Mouse (Mus musculus) cerebellum, postnatal 10 days (tissue): ENCODE results near the gene Acss1.

ENCODE experiments used
- DNase-seq, 2 experiments: peaks; one replicate each; pipeline ENCODE4 v3.0.0; 2021; ENCODE audit warnings: mixed read lengths in 2 of 2

Acss1 gene

DNA sequence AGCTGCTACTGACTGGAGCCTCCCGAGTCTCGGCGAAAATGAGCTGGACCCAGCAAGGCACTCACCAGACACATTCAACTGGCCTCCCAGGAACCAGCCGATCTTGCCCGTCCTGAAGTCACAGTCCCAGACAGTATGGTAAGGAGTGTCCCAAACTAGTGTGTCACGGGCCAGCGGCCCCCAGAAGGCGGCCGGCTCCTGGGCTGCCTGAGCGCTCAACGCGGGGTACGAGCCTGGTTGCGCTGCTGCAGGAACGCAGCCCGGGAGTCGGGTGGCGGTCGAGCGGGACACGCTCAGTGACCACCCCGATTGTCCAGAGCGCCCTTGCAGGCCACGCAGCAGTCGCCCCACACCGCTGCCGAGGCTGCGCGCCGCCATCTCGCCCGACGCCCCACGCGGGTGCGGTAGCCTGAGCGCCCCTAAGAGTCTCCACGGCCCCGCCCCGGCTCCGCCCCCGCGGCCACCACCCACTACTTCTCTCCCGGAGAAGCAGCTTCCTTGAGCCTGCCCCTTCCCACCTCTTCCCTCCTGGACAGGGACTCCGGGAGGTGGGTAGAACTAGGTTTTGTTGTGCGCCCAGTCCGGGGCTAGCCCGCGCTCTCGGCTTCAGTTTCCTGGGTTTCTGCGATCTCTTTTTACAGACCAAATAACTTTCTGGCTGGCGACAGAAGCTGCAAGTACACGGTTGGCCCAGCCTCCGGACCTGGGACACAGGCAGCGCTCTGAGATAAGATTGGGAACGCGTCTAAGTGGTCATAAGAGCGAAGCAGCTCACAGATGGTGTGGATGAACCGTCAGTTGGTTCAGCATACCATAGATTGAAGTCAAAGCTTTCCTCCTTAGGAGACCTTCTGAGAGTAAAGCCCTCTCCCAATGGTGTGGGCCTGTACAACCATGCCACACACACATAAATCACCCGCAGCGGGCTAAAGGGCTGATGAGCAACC lies at the start of gene Acss1:
Acss1 (minus strand) TSS at position 681 of the 947 bp plus-strand sequence.
- peak; percentile 51 to 61 for DNase-seq

DNA sequence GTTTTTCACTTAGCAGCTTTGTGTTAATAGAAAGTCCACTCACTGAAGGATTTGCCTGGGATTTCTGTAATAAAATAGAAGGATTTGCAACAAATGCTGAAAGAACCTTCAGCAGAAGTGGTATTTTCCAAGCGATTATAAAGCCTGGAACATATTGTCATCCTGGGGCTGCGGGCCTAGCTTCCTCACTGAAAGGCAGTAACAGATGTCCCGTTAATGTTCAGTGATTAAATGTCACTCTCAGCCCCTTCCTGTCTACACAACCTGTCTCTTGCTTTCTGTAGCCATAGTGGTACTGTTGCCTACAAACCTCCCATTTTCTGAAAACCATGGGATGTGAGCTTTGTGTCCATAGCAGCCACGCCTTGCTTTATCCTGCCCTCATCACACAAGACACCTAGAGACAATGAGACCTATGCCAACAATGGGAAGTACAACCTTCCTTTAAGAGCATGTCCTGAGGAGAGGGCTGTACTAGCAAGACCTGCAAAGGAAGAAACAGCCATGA lies 43.9 kb upstream of the Acss1 start:
- no peak for DNase-seq

DNA sequence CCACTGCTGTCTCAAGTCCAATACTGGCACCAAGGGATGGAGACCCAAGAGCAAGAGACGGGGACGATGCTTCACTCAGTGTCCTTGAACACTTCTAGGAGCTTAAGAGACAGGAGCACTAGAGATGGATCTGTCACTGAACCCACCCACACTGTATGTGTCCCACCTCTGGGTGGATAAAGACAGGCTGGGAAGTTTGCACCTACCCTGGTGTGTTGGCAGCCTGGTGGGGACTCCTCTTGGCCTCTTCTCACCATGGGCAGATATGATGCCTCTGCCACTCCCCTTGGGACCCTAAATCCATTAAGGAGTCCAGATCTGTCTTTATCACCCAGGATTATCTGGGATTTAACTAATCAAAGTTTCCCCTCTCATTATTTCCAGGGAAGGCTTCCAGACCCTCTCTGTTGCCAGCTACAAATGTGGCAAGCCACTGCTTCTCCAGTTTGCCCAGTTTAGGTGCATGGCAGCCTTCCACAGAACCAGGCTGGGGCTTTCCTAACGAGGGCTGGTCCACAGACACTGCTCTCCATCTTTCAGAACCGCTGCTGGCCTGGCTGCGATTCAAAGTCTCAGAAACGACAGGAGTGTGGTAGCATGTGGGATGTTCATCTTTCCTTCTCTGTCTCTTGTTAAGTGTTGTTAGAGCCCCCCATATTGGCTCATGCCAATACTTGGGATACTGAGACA lies 23.3 kb upstream of the Acss1 start:
- peak; percentile 30 to 44 for DNase-seq

DNA sequence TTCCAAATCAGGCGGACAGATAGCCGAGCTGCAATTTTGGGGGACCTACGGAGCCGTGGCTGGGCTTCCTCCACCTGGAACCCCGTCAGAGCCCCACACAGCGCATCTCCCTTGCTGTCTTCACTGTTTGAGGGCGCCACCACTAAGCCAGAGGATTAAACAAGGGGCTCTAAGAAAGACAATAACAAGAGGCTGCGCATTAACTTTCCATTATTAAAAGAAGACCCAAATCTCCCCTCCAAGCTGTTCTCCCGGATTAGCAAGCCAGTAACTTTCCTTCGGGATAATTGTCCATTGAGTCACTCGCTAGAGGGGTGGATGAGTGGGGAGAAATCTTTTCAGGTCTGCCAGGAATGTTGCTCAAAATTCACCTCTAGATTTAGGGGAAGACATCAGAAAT lies 21.9 kb upstream of the Acss1 start:
- DNase-seq = no peak

DNA sequence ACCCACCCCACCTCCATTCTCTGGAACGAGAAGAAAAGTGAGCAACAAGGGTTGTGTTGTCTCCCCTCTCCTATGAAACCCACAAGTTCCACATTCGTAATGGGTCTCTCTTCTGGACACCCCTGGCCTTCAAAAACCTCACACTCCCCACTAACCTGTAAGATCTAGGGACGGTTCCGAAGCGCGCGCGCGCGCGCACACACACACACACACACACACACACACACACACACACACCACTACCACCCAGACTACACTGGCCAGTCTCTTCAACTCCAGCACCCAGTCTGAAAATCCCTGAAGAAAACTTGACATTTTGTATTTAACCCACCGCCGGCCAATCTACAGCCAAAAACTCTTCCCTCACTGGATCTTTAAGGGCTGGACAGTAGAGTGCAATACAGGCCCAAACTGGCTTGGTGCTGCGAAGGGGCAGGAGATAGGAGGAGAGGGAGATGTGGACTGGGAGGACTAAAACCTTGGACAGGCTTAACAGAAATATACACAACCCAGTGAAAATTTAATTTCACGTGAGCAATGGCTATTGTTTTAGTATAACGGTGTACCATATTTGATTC lies 21.0 kb upstream of the Acss1 start, which contains the start of gene Vsx1:
Vsx1 (minus strand) TSS at position 138 of the 578 bp plus-strand sequence.
- no peak for DNase-seq

DNA sequence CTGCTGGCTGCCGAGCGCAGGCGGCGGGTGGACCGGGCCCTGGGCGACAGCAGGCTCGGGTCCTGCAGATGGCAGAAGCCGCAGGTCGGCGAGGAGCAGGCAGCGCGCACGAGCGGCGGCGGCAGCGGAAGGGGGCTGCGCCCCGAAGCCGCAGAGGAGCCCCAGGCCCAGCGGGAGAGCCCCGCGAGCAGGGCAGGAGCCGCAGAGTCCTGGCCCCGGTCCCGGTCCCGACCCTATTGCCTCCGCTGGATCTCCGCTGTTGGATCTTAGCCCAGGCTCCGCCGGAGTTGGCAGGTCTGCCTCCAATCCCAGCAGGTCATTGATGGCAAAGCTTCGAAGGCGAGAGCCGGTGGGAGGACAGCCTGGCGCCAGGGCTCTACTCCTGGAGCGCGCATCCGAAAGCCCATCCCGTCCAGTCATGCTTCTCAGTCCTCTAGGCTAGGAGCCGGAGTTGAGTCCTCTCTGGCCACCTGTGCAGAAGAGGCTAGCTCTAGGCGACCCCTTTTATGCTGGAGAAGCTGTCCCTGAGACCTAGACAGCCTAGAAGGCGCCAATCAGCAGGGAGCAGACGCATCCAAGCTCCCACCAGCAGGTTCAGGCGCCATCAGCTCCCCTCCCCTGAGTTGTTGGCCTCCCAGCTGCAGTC lies 20.4 kb upstream of the Acss1 start:
- DNase-seq = peak; percentile 92 to 97

DNA sequence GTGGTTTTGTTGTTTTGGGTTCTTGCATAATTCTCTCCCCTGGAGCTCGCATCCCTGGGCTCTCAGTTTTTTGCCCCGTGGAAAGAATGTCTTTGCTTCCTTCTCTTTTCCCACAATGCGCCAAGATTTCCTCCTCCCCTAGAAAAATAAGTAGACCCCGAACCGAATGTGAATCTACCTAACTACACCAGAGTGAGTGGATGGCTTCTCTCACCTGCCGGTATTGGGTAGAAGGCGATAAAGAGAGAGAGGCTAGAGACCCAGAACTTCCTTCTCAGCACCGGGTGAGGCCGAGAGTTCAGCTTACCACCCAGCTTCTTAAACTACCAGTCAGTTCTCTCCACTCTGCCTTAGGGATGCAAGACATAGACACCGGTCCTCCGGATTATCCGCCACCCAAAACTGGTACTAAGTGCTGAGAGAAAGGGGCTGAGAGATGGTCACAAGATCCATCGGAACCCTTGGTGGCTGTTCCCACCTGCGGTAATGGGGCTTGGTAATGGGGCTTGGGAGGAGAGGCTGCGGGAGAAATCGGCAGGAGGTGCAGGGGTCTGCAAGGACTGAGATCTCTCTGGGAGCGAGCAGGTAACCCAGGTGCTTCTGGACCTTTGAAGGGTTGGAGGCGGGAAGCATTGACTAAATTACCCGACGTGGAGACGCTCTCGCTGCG lies 19.7 kb upstream of the Acss1 start:
- DNase-seq = peak in 1 of 2 experiments; percentile 26

DNA sequence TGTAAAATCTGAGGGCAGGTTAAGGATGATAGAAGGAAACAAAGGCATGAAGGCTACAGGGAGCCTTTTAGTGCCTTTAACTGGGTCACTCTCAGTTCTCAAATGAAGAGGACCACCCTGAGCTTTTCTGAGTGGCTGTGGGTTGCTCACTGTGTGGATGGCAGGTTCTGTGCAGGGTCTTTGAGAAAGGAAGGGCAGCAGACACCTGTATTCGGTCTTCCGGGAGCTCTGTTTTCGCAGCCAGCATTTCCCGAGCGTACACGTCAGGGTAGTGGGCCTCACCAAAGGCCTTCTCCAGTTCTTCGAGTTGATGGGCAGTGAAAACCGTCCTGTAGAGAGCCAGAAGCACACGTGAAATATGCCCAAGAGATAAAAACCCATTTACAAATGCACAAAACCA lies 17.1 kb upstream of the Acss1 start:
- DNase-seq = no peak

DNA sequence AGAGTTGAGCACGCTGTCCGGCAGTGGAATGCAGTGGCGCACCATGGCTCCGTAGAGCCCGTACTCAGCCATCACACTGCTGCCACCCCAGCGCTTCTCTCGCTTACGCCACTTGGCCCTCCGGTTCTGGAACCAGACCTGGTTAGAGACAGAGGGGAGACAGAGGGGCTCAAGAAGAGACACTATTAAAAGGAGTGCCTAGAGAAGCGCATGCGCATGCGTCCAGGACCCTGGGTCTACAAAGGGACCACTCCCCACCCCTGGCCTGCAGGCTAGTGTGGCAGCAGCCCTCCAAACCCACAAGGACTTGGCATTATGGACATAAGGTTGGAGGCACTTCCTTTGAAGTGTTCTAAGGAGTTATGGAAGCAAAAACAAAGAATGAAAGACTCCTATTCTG lies 16.2 kb upstream of the Acss1 start:
- no peak for DNase-seq

DNA sequence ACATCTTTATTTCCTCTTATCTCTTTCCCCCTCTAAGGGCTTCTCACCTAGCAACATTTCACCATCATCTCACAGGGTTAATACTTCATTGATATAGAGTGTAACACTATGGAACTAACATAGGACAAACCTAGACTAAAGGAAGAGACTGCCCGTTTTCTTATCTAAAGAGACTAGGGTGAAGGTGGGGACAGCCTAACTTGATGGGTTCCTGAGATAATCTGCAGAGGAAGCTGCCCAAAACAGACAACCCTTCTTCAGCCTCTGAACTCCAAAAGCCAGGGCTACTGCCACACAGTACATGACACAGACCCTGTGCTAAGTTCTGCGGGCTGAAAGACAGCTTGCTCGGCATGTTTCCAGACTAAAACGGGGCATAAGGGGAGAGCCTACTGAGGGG lies 13.3 kb upstream of the Acss1 start:
- DNase-seq = peak in 1 of 2 experiments; percentile 24

DNA sequence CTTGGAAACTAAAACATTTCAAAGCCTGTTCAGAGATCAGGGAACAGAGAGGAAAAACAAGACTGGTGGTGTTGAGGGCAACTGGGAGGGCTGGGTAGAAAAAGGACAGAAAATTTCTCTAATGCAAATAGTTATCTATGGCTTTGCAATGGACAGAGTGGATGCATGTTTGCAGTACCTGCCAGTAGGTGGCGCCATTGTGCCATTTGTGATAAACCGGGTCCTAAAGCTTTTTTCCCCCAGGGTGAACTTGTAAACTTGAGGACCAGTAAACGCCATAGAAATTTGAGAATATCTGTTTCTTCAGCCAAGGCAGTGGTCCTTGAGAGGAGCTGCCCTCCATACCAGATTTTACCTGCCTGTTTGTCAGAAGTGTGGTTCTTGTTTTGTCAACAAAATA lies 10.1 kb upstream of the Acss1 start:
- peak; percentile 89 to 90 for DNase-seq

DNA sequence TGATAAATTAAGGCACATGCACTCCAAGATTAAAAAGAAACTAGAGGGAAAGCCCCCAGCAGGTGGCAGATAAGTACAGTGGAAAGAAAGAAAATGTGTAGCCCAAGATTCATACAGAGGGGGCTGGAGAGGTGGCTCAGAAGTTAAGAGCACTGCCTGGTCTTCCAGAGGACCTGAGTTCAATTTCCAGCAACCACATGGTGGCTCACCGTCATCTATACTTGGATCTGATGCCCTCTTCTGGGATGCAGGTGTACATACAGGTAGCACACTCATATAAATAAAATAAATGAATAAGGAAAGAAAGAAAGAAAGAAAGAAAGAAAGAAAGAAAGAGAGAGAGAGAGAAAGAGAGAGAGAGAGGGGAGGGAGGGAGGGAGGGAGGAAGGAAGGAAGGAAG lies 7.2 kb upstream of the Acss1 start:
- no peak for DNase-seq

DNA sequence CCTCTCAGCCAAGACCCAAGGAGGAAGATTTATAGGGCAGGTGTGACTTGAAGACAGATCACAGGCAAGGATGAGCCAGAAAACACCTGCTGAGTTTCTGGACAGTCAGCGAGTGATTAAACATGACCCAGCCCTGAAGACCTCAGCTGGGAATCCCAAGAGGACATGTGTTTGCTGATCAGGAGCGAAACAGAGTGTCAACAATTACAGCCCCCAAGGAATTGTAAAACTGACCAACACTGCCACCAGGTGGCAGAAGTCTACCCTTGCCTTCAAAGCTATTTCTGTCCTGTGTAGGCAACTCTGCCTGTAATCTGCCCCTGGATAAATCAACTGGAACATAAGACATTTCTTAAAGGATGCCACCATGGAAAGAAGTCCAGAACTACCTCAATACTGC lies 6.6 kb upstream of the Acss1 start:
- peak; percentile 77 to 79 for DNase-seq

DNA sequence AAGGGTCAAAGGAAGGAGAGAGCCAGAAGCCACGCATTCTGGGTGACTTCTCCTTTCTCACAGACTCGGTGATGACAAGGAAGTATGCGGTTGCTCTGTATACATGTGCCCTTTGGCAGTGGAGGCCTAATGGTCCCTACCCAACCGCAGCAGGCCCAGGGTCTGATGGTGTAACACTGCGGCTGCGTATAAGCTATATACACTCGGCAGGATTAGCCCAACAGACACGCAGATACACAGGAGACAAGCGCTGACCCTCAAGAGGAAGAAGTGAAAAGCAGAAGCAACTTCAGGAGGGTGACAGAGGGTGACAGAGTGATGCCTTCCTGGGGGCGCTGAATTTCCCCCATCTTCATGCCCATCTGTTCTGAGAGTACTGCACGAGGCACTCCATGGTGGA lies 5.6 kb upstream of the Acss1 start:
- DNase-seq = no peak

DNA sequence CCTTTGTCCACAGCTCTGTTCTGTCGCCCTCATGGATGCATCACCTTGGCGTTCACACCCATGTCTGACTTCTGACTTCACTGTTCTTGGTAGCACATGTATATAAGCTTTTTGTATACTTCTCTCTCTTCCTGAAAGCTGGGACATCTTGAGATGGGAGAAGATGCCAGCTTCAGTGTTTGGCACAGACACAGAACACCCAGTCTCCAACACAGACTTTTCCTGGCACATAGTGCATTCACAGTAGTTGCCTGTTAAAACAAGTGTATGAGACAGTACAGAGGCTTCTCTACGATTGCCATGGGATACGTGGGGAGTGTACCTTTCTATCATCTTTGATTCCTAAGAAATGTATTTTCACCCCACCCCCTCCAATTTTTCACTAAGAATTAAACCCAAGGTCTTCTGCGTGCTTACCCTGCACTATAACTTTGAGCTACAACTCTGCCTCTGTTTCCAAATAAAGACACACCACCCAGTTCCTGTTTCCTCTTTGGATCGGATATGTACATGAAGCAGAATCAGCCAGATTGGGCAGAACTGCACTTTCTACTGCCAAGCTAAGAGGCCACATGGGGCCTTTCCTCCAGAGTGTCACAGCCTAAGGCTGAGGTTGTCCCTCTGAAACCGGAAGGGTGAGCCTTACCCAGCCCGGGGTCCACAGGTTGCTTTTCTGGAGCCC lies 3.5 kb upstream of the Acss1 start:
- no peak for DNase-seq

DNA sequence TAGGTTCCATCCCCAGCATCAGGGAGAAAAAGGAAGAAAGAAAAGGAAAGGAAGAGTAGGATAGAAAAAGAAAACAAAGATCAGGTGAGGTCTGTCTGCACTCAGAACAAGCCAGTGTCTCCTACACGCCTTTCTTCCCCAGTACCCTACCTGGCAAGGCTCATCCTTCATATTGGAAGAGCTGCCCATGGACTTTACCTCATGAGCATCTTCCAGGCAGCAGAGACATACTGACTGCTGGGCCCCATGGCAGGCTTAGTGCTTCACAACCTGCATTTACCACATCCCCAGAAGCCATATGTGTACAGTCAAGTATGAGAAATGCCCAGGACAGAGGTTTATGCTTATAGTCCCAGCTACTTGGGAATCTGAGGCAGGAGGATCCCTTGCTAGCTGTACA lies 2.6 kb upstream of the Acss1 start:
- no peak for DNase-seq

DNA sequence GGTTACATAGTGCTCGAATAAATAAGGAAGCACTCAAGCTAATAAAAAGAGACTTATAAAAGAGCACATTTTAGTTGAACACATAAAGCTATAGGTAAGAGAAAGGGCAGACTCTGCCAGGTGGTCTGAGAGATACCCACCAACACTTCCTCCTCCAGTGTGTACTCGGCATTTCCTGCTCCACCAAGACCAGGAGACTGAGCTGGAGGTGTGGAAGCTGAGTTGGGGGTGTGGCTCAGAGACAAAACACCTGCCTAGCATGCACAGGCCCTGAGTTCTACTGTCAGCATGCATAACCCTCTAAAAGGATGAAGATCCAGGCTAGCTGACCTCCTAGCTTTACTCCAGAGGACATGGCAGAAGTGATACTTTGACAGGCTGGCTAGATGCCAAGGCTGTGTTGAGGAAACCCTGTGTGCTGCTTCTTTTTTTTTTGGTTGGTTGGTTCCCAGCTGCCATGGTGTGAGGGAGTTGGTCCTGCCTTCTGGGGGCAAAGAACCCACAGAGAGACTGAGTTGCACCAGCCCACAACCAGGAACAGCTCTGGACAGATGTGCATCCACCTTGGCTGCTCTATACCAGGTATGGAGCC lies 1.2 kb upstream of the Acss1 start:
- peak in 1 of 2 experiments; percentile 24 for DNase-seq

DNA sequence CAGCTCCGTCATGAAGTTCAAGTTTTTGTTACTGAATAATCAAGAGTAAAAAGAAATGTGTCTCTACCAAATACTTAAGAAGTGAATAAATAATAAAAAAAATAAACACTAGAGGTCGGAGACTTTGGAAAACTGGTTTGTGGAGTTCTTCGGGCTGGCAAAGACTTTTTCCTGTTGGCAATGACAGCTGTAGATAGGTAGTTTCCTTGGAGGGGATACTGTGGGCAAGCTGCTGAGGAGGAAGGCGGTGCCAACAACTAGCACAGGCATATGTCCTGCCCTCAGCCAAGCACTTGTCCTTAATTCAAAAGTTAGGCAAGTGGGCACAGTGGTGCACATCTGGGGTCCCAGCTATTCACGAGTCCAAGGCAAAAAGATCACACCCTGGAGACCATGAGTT lies 656 bp upstream of the Acss1 start:
- no peak for DNase-seq

DNA sequence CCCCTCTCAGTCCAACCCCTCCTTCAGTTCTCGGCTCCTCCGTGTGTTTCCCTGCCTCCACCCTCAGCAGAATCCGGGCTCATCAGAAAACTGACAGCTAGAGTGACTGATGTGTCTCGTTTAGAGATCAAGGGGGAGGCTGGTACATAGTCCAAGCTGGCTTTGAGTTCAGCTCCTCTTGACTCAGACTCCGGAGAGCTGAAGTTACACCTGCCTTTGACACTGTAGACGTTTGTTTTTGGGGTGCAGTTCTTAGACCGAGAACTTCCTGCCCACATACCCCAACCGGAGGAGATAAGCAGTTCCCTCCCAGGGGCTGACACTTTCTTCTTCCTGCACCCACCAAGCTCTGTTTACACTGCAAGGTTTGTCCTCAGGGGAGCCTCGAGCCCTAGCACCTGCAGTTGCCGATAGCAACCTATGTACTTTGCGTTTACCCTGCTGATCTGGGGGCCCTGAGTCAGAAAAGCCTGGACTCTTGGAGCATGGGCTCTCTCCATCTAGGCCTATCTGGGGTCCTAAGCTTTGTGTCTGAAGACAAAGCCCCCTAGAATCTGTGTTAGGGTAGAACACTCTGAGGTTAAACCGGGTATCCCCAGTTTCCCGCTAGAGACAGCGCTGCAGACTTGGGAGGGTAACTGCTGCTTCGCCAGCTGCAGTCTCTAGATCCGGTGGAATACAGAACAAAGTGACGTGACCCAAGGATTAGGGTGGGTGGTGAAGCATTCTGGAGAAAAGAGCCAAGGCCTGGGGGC lies 1.1 kb downstream of the Acss1 start:
- no peak for DNase-seq

DNA sequence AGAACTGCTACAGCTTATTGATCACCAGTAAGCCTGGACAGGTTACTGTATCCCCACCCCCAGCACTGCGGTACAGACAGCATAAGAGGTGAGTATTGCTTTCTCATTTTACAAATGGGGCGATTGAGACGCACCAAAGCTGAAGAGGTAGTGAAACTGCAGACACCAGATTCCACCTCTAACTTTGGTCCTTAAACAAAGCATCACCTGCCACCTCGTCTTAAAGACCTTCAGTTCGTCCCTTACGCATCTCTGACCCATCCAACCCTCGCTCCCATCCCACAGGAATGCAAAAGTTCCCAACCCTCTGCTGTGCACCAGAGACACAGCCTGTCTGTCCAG lies 1.6 kb downstream of the Acss1 start:
- DNase-seq = no peak
